Comparison of ENCODE assay signal across 19 mouse cellular contexts in genomic region chr10:61297477-61297876, GRCm38 (mm10). TPM values are rescaled to one million over a fixed set of nuclear protein-coding genes. Genes with fewer than 3 reads are reported as not detected.
A peak's percentile ranks its signal among the peaks of the same experiment; 100 is the strongest.
DNase-seq lines count a peak whose midpoint lies in the region; ATAC-seq and TF ChIP-seq lines count a peak whose summit lies in the region.
"Had no signal": no experiment of that assay in that cellular context is flagged by ENCODE, and none has a peak within 500 bp of the region (broad histone marks: within the 10 kb centered on the region; RNA-seq: fewer than 3 reads in every experiment).

TSS of gene Prf1 (plus strand) at chr10:61297833.

- no peak for ATAC-seq in forebrain, embryonic 11.5 days (replicated peaks; ENCODE audit: low FRiP score)
- ATAC-seq in forebrain, embryonic 13.5 days, result no peak
- no peak for ATAC-seq in midbrain, postnatal 0 days (ENCODE audit: low FRiP score)
- ATAC-seq: intestine, postnatal 0 days had no signal

- 0 out of 2 replicates have a peak, but pooled peaks have one; percentile 17 for TF ChIP-seq POLR2A in bone marrow, adult 2 months (IDR thresholded peaks at IDR 0.05; ENCODE audit: borderline replicate concordance, control insufficient read depth, low read depth, low read length)

- WGBS in forebrain, embryonic 11.5 days, result 91% methylated on average over 7 of the region's 7 CpGs
- WGBS in forebrain, embryonic 13.5 days, result 86% methylated on average over 7 of the region's 7 CpGs
- WGBS in bone marrow, adult 2 months, result 26% methylated on average over 7 of the region's 7 CpGs
- 91% methylated on average over 7 of the region's 7 CpGs for WGBS in midbrain, postnatal 0 days

- no peak within 1 kb of the TSS for H3K4me3 ChIP-seq in forebrain, embryonic 11.5 days (ENCODE audit: low read depth, low read length)
- no peak within 1 kb of the TSS for H3K4me3 ChIP-seq in forebrain, embryonic 13.5 days
- no peak within 1 kb of the TSS for H3K4me3 ChIP-seq in bone marrow, adult 2 months (replicated peaks; ENCODE audit: control insufficient read depth, low read depth, low read length)
- H3K4me3 ChIP-seq in midbrain, postnatal 0 days (ENCODE audit: low read depth, low read length), result no peak within 1 kb of the TSS
- H3K4me3 ChIP-seq: forebrain, embryonic 12.5 days; neural tube, embryonic 13.5 days had no signal

- intact Hi-C loops in heart, postnatal 10 days (cut with DNase I), result no loop called here

- H3K4me2 ChIP-seq in forebrain, embryonic 11.5 days (ENCODE audit: low read depth, low read length, severe bottlenecking), result no peak within 1 kb of the TSS
- no peak within 1 kb of the TSS for H3K4me2 ChIP-seq in forebrain, embryonic 13.5 days
- no peak within 1 kb of the TSS for H3K4me2 ChIP-seq in midbrain, postnatal 0 days (ENCODE audit: low read depth, low read length, poor library complexity, severe bottlenecking)
- H3K4me2 ChIP-seq: forebrain, embryonic 12.5 days; neural tube, embryonic 13.5 days had no signal

- peak; percentile 47 for DNase-seq in forebrain, embryonic 11.5 days (ENCODE audit: low spot score)
- DNase-seq in naive thymus-derived CD4-positive, alpha-beta T cell, adult 2 months (ENCODE audit: low read depth), result peak; percentile 83
- peak; percentile 87 for DNase-seq in thymus, postnatal 0 days (ENCODE audit: low spot score)
- DNase-seq in midbrain, postnatal 0 days (ENCODE audit: low spot score), result no peak
- DNase-seq in left cerebral cortex, adult 8-10 months (ENCODE audit: low spot score in 2 of 2), result no peak
- no peak for DNase-seq in heart, postnatal 10 days
- DNase-seq: adrenal gland, postnatal 25 days; cerebellum, postnatal 25 days; heart, adult 18-20 months; heart, postnatal 14 days; liver; midbrain, embryonic 14.5 days had no signal

- H3K36me3 ChIP-seq in forebrain, embryonic 11.5 days (ENCODE audit: control insufficient read depth, insufficient read depth, low read length), result no peaks in the 10 kb centered on the region
- no peaks in the 10 kb centered on the region for H3K36me3 ChIP-seq in forebrain, embryonic 13.5 days (ENCODE audit: poor library complexity, severe bottlenecking)
- H3K36me3 ChIP-seq in midbrain, postnatal 0 days (ENCODE audit: insufficient read depth, low read length), result no peaks in the 10 kb centered on the region
- H3K36me3 ChIP-seq: forebrain, embryonic 12.5 days; G1E; neural tube, embryonic 13.5 days had no signal

- no peak for TF ChIP-seq CTCF in bone marrow, adult 2 months (IDR thresholded peaks at IDR 0.05; ENCODE audit: control insufficient read depth, insufficient read depth, low read length)
- no peak for TF ChIP-seq CTCF in midbrain, postnatal 0 days (IDR thresholded peaks at IDR 0.05)

- no peaks in the 10 kb centered on the region for H3K9me3 ChIP-seq in forebrain, embryonic 11.5 days (ENCODE audit: control insufficient read depth, low read length)
- no peaks in the 10 kb centered on the region for H3K9me3 ChIP-seq in forebrain, embryonic 13.5 days (replicated peaks)
- H3K9me3 ChIP-seq in midbrain, postnatal 0 days (ENCODE audit: low read length), result no peaks in the 10 kb centered on the region
- H3K9me3 ChIP-seq: forebrain, embryonic 12.5 days; neural tube, embryonic 13.5 days had no signal

- no peak within 1 kb of the TSS for H3K27ac ChIP-seq in forebrain, embryonic 11.5 days (ENCODE audit: low read depth, low read length)
- H3K27ac ChIP-seq in forebrain, embryonic 13.5 days, result no peak within 1 kb of the TSS
- H3K27ac ChIP-seq in bone marrow, adult 2 months (ENCODE audit: control insufficient read depth, insufficient read depth, low read depth, low read length, poor library complexity), result no peak within 1 kb of the TSS
- H3K27ac ChIP-seq in midbrain, postnatal 0 days (ENCODE audit: low read depth, low read length), result no peak within 1 kb of the TSS
- H3K27ac ChIP-seq: forebrain, embryonic 12.5 days; neural tube, embryonic 13.5 days had no signal

- H3K9ac ChIP-seq in forebrain, embryonic 11.5 days (ENCODE audit: low read length), result no peak within 1 kb of the TSS
- no peak within 1 kb of the TSS for H3K9ac ChIP-seq in forebrain, embryonic 13.5 days
- no peak within 1 kb of the TSS for H3K9ac ChIP-seq in midbrain, postnatal 0 days (replicated peaks; ENCODE audit: low read length, poor library complexity, severe bottlenecking)
- H3K9ac ChIP-seq: forebrain, embryonic 12.5 days; neural tube, embryonic 13.5 days had no signal

- no peaks in the 10 kb centered on the region for H3K4me1 ChIP-seq in forebrain, embryonic 11.5 days (replicated peaks; ENCODE audit: control insufficient read depth, insufficient read depth, low read length)
- H3K4me1 ChIP-seq in forebrain, embryonic 13.5 days, result no peaks in the 10 kb centered on the region
- no peaks in the 10 kb centered on the region; the same call in 1 of the 2 replicates for H3K4me1 ChIP-seq in bone marrow, adult 2 months (ENCODE audit: control insufficient read depth, insufficient read depth, low read length)
- H3K4me1 ChIP-seq in midbrain, postnatal 0 days (ENCODE audit: insufficient read depth, low read length), result no peaks in the 10 kb centered on the region
- H3K4me1 ChIP-seq: forebrain, embryonic 12.5 days; neural tube, embryonic 13.5 days had no signal

- H3K27me3 ChIP-seq in forebrain, embryonic 11.5 days (ENCODE audit: control insufficient read depth, insufficient read depth, low read length), result no peaks in the 10 kb centered on the region
- H3K27me3 ChIP-seq in forebrain, embryonic 13.5 days, result no peaks in the 10 kb centered on the region
- no peaks in the 10 kb centered on the region for H3K27me3 ChIP-seq in midbrain, postnatal 0 days (ENCODE audit: insufficient read depth, low read length)
- H3K27me3 ChIP-seq: forebrain, embryonic 12.5 days; neural tube, embryonic 13.5 days had no signal

RNA-seq across cellular contexts. Expression of gene Prf1, which starts in this region (rescaled TPM):
- not detected in 2 replicates for polyA plus RNA-seq in forebrain, embryonic 11.5 days (2014; fragmentation: Nextera tagmentation; extraction: Ambion mirVana)
- not detected in 2 replicates for polyA plus RNA-seq in forebrain, embryonic 13.5 days (2015; fragmentation: Nextera tagmentation; extraction: Ambion mirVana)
- 0.79 and 1.0 TPM in 2 replicates for polyA plus RNA-seq in bone marrow, adult 2 months (2011; ENCODE audit: insufficient read depth, insufficient read length, low replicate concordance, missing spikeins)
- 3.1 and 3.6 TPM in 2 replicates for polyA plus RNA-seq in thymus, postnatal 0 days (2015; fragmentation: Nextera tagmentation; extraction: Ambion mirVana)
- total RNA-seq in midbrain, postnatal 0 days (2014; rRNA removed), result not detected in 2 replicates
- polyA plus RNA-seq in midbrain, postnatal 0 days (2015; fragmentation: Nextera tagmentation; extraction: Ambion mirVana), result not detected in 2 replicates
- total RNA-seq in left cerebral cortex, adult 8-10 months (2022), result not detected
- not detected for total RNA-seq in heart, postnatal 10 days (2021)
- total RNA-seq: heart, postnatal 14 days; left cerebral cortex, postnatal 10 days had no signal
- polyA plus RNA-seq: forebrain, embryonic 12.5 days; G1E; intestine, postnatal 0 days; midbrain, embryonic 14.5 days; neural tube, embryonic 13.5 days had no signal

Comparison
In these comparisons a context has a peak if more than half of its experiments do, and no peak if none do; other contexts are left out.
1. Peak in DNase-seq in forebrain, embryonic 11.5 days; RNA of the gene not detected or under 1 TPM.
2. DNase-seq: peak in naive thymus-derived CD4-positive, alpha-beta T cell, adult 2 months (single experiment) and thymus, postnatal 0 days (single experiment); none in midbrain, postnatal 0 days (single experiment), left cerebral cortex, adult 8-10 months (0 of 2) and heart, postnatal 10 days (0 of 2).